Mouse (Mus musculus) C2C12 (cell line): ENCODE results near the gene Taf6l.
A peak's percentile ranks its signal among the peaks of the same experiment; 100 is the strongest.

Experiments used
- CEBPB ChIP-seq: IDR thresholded peaks from one replicate; pipeline ENCODE4 v1.6.1; 2011; ENCODE audit warnings: low read depth, mild to moderate bottlenecking, control low read depth, moderate library complexity
- CTCF ChIP-seq: IDR thresholded peaks from one replicate; pipeline ENCODE4 v1.5.1; 2011; ENCODE audit not compliant: control insufficient read depth, insufficient read depth, insufficient read length
- FOSL1 ChIP-seq: IDR thresholded peaks from one replicate; pipeline ENCODE4 v1.8.0; 2011; ENCODE audit warnings: mild to moderate bottlenecking, low read length; ENCODE audit not compliant: poor library complexity, insufficient read depth, severe bottlenecking
- MAX ChIP-seq: IDR thresholded peaks from one replicate; pipeline ENCODE4 v1.6.1; 2011; ENCODE audit warnings: mild to moderate bottlenecking, control low read depth
- MYOD1 ChIP-seq: IDR thresholded peaks from one replicate; pipeline ENCODE4 v1.6.1; 2011; ENCODE audit warnings: low read depth; ENCODE audit not compliant: control insufficient read depth, insufficient read length
- MYOG ChIP-seq: IDR thresholded peaks from one replicate; pipeline ENCODE4 v1.6.1; 2011; ENCODE audit not compliant: control insufficient read depth, insufficient read length; ENCODE audit errors: extremely low read depth
- USF1 ChIP-seq: IDR thresholded peaks from one replicate; pipeline ENCODE4 v1.6.1; 2011; ENCODE audit warnings: low read depth, mild to moderate bottlenecking, control low read depth, moderate library complexity

- TF ChIP-seq CTCF (no peak), CEBPB (no peak), MAX (peak; percentile 3), USF1 (no peak), MYOG (no peak), MYOD1 (no peak), FOSL1 (no peak)
Measured at GRCm38 (mm10) chr19:8726609-8727390, 59.4 kb downstream of the Taf6l start.
